Mouse (Mus musculus) spleen, adult 2 months (tissue): ENCODE measurements at regions not wholly inside any gene's neighbourhood (a gene's known extent, or its start where the extent isn't known, plus 50 kb on each side); places are given as distances from the start of the nearest gene placed in this dataset.

ENCODE experiments used
- CTCF ChIP-seq: fragments of 200-500 bp; IDR thresholded peaks from 2 replicates; pipeline ENCODE4 v1.5.1; 2011; ENCODE audit warnings: mild to moderate bottlenecking, inconsistent platforms; ENCODE audit not compliant: insufficient read depth, insufficient read length, insufficient replicate concordance; ENCODE audit errors: extremely low read depth
- POLR2A ChIP-seq: fragments of 200-500 bp; IDR thresholded peaks from 2 replicates; pipeline ENCODE4 v1.6.1; 2011; ENCODE audit warnings: low read depth, low read length, inconsistent platforms

DNA sequence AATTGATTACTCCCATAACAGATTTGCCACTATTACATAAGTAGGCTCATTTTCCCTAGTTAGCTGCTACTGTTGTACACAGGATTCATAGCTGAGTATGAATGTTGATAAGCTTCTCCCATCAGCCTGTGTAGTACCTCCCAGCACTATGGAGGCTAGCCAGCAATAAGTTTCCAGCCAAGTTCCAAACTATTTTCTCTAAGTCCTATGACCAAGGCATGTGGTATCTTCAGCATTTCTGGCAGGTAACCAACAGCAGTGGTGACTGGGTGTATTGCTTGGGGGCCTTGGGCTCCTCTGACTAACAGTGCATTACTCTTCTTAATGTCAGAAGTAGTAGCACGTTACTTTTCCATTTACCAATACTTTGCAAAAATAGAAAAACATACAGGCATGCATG, 1841.8 kb upstream of the Lrrc6 start:
- TF ChIP-seq CTCF (no peak), POLR2A (no peak)
